Mouse (Mus musculus): Measurements from ENCODE around the gene Lrrc17.
"Not testable (repeated sequence)": the region's sequence is repeated elsewhere in the genome, so short reads cannot be mapped to it uniquely, and the experiment has no call there.

Gene Lrrc17

GRCm38 (mm10) chr5:21608311-21609304 is 65.2 kb downstream of the Lrrc17 start:
- DNase-seq = no peak

- no peak for DNase-seq
These were observed 67.6 kb downstream of the Lrrc17 start for GRCm38 (mm10) chr5:21610996-21611395.

GRCm38 (mm10) chr5:21614299-21614698 is 70.9 kb downstream of the Lrrc17 start:
- DNase-seq = not testable (repeated sequence)

DNA sequence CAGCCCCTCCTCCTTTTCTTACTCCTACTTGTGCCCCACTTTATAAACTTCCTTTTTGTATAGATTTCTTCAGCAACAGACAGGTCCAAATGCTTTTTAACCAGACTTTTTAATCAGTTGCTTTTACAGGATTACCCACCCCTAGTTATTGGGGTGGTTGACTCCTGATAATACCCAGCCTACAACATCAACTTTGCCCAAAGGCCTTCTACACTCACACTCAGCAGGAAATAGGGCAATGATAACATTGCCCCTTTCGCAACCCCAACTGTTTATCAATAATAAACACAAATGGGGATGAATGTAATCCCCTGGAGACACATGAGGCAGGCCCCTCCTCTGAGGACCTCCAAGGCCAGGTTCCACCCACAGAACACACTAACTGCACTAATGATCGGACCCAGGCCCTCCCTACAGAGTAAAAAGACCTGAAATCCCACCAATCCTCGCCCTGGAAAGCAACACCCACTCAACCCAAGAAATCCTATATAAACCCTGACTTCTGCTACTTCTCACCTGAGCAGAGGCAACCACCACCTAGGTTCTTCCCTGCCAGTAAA is 73.2 kb downstream of the Lrrc17 start:
- DNase-seq = no peak
